ENCODE assay signal across 20 mouse cellular contexts in genomic region chr19:34231596-34231995, GRCm38 (mm10). TPM values are rescaled to one million over a fixed set of nuclear protein-coding genes. Genes with fewer than 3 reads are reported as not detected.
DNase-seq lines count a peak whose midpoint lies in the region.
"Had no signal": no experiment of that assay in that cellular context is flagged by ENCODE, and none has a peak within 500 bp of the region (broad histone marks: within the 10 kb centered on the region; RNA-seq: fewer than 3 reads in every experiment).

No protein-coding gene starts in this region.

- DNase-seq in frontal cortex, postnatal 36 days (ENCODE audit: low spot score in 2 of 2) = peak; percentile 39 to 52
- DNase-seq in frontal cortex, postnatal 14 days (ENCODE audit: low spot score in 2 of 2) = no peak
- DNase-seq in left cerebral cortex, adult 11 months (ENCODE audit: low spot score) = peak; percentile 30
- no peak for DNase-seq in left cerebral cortex, postnatal 4 days
- DNase-seq in right cerebral cortex, adult 18-20 months = peak; percentile 60
- DNase-seq in right cerebral cortex, postnatal 14 days = no peak
- no peak for DNase-seq in lung, postnatal 25 days (ENCODE audit: low spot score)
- DNase-seq: adrenal gland, adult 8-10 months; B cell, adult 2 months; cerebellum, adult 11 months; cerebellum, adult 9-11 months; forebrain, postnatal 0 days; gastrocnemius, postnatal 10 days; kidney, adult 8-10 months; kidney, postnatal 10 days; liver, embryonic 13.5 days; lung, adult 18-20 months; thymus, postnatal 4 days had no signal

- intact Hi-C loops in left cerebral cortex, postnatal 4 days (cut with DNase I) = no loop called here

RNA-seq across cellular contexts. Expression of gene Acta2, which starts 23.8 kb away (rescaled TPM):
- total RNA-seq in left cerebral cortex, postnatal 4 days (2021) = 10 to 100 TPM in 1 of 2 experiments, 1 to 10 TPM in 1; 9.3 to 10.5 TPM
- total RNA-seq: common myeloid progenitor, adult 5-6 weeks; megakaryocyte-erythroid progenitor cell, adult 5-6 weeks had no signal

RNA-seq across cellular contexts. Expression of gene Stambpl1, which starts 39.6 kb away (rescaled TPM):
- total RNA-seq in left cerebral cortex, postnatal 4 days (2021) = 10 to 100 TPM; 17.4 to 22.5 TPM

RNA-seq across cellular contexts. Expression of gene Fas, which starts 58.9 kb away (rescaled TPM):
- total RNA-seq in left cerebral cortex, postnatal 4 days (2021) = 1 to 10 TPM in 1 of 2 experiments, not detected in 1; 1.2 TPM

Comparison
In these comparisons a context has a peak if more than half of its experiments do, and no peak if none do; other contexts are left out.
1. DNase-seq: peak in frontal cortex, postnatal 36 days (2 of 2), left cerebral cortex, adult 11 months (single experiment) and right cerebral cortex, adult 18-20 months (single experiment); none in frontal cortex, postnatal 14 days (0 of 2), left cerebral cortex, postnatal 4 days (single experiment), right cerebral cortex, postnatal 14 days (single experiment) and lung, postnatal 25 days (single experiment).